Mouse (Mus musculus) R1 (cell line): ENCODE results near the gene St3gal4.

Source experiments
- DNase-seq: peaks from one replicate; pipeline ENCODE4 v3.0.0-alpha.2; 2018; ENCODE audit warnings: low read depth, low spot score

Gene St3gal4

GRCm38 (mm10) chr9:35049891-35050527 is 69.1 kb downstream of the St3gal4 start:
- DNase-seq, result no peak

GRCm38 (mm10) chr9:35048449-35048848 is 70.6 kb downstream of the St3gal4 start:
- DNase-seq, result no peak

GRCm38 (mm10) chr9:35045756-35046155 is 73.3 kb downstream of the St3gal4 start:
- DNase-seq, result no peak

GRCm38 (mm10) chr9:35045031-35045531 is 74.0 kb downstream of the St3gal4 start:
- no peak for DNase-seq

GRCm38 (mm10) chr9:35044458-35044857 is 74.6 kb downstream of the St3gal4 start:
- DNase-seq, result peak; percentile 70

GRCm38 (mm10) chr9:35043619-35044018 is 75.4 kb downstream of the St3gal4 start:
- DNase-seq, result no peak

- peak; percentile 82 for DNase-seq
Measured at GRCm38 (mm10) chr9:35041493-35041892, 77.6 kb downstream of the St3gal4 start.

- no peak for DNase-seq
Measured at GRCm38 (mm10) chr9:35039846-35040245, 79.2 kb downstream of the St3gal4 start.

- no peak for DNase-seq
Measured at GRCm38 (mm10) chr9:35038922-35039586, 80.0 kb downstream of the St3gal4 start.

GRCm38 (mm10) chr9:35035074-35035473 is 84.0 kb downstream of the St3gal4 start:
- peak; percentile 32 for DNase-seq

GRCm38 (mm10) chr9:35032457-35032856 is 86.6 kb downstream of the St3gal4 start:
- DNase-seq, result no peak

GRCm38 (mm10) chr9:35030823-35031222 is 88.2 kb downstream of the St3gal4 start:
- no peak for DNase-seq

- DNase-seq, result no peak
Measured at GRCm38 (mm10) chr9:35027382-35027997, 91.6 kb downstream of the St3gal4 start.

- no peak for DNase-seq
Measured at GRCm38 (mm10) chr9:35026897-35027311, 92.2 kb downstream of the St3gal4 start.

- DNase-seq, result no peak
Measured at GRCm38 (mm10) chr9:35026311-35026710, 92.8 kb downstream of the St3gal4 start.

- no peak for DNase-seq
Measured at GRCm38 (mm10) chr9:35024591-35025496, 94.2 kb downstream of the St3gal4 start.

GRCm38 (mm10) chr9:35021744-35022143 is 97.3 kb downstream of the St3gal4 start:
- no peak for DNase-seq

GRCm38 (mm10) chr9:35020015-35020653 is 98.9 kb downstream of the St3gal4 start:
- no peak for DNase-seq

GRCm38 (mm10) chr9:35019372-35019771 is 99.7 kb downstream of the St3gal4 start:
- peak; percentile 65 for DNase-seq

- DNase-seq, result no peak
Measured at GRCm38 (mm10) chr9:35018056-35018455, 101.0 kb downstream of the St3gal4 start.

- DNase-seq, result peak; percentile 18
Measured at GRCm38 (mm10) chr9:35017563-35017962, 101.5 kb downstream of the St3gal4 start.
